Mouse (Mus musculus) thymus, postnatal 4 days (tissue): ENCODE measurements around the gene Olfr1183.
"Not testable (repeated sequence)": the region's sequence is repeated elsewhere in the genome, so short reads cannot be mapped to it uniquely, and the experiment has no call there.

Experiments used
- DNase-seq: peaks from one replicate; pipeline ENCODE4 v3.0.0; 2021

The Olfr1183 gene

GRCm38 (mm10) chr2:88454567-88454966 is at the start of gene Olfr1183:
Gene Olfr1183, plus strand, starts transcription at chr2:88454867.
- not testable (repeated sequence) for DNase-seq

DNA sequence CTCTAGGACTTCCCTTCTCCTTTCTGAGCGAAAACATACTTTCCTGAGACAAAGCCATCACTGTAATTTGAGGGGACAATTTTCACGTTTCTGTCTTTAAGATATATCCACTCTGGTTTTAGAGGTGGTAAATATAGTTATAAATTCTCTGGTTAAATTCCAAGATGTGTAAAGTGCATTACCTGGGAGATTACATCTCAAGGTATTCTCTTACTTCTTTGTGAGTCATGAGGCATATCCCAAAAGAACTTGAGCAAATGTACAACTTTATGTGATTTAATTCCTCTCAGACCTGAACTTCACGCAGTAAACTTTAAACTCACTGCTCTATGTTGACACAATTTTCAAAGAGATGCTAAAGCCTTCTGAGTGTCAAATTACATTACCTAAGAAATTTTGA is 48.3 kb upstream of the Olfr1183 start, which contains the start of gene Olfr1179:
Gene Olfr1179, minus strand, starts transcription at position 101 of the 400 bp plus-strand sequence.
- no peak for DNase-seq

DNA sequence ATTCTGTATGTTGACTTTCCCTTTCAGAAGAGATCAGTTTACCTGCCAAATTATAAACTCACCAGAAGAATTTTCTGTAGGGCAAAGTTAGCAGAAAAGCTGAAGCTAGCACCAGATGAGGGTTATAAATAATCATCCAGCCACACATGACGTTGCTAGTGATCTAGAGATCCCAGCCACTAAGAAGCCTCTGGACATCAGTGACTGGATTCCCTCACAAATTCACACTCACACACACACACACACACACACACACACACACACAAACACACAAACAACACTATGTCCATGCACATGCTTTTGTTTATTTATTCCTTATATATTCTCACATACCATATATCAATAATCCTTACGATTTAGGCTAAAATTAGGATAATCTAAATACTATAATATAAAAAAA is 35.6 kb upstream of the Olfr1183 start, which contains the start of gene Olfr1180:
Gene Olfr1180, minus strand, starts transcription at position 101 of the 400 bp plus-strand sequence.
- DNase-seq: no peak

DNA sequence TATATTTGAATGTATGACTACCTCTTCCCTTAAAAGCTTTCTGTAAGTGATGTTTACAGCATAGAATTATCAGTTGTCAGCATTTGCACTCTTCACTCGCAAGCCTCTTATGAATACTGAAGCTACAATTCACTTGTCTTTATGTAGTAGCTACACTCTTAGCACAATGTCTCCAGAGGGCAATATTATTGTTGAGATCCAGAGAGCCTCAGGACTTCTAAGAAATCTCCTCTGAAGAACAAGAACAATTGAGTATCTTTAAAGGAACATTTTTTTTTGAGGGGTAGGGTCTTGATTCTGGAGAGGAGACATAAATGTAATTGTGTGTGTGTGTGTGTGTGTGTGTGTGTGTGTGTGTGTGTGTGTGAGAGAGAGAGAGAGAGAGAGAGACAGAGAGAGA is 28.6 kb upstream of the Olfr1183 start, which contains the start of gene Olfr1181:
Gene Olfr1181, minus strand, starts transcription at position 101 of the 400 bp plus-strand sequence.
- DNase-seq: no peak

- no peak for DNase-seq
Observed at GRCm38 (mm10) chr2:88449031-88449430, 5.6 kb upstream of the Olfr1183 start, which contains the start of gene Gm13757. Gene Gm13757, minus strand, starts transcription at chr2:88449131.

DNA sequence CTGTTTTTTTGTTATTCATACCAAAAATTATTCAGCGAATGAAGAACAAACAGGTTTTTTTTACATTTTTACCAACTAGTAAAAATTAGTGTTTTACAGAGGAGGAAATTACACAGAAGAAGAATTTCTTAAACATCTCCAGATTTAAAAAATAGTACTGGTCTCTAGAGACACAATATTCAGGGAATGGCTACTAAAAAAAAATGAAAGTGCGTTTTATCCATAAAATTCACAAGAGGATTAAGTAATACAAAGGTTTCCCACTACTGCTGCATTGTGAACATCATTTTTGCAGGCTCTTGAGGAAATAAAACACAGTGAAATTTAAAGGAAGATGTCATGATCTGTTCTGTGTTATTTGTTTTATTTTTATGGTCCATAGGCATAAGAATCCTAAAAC is 28.6 kb downstream of the Olfr1183 start, which contains the start of gene Olfr1184:
Gene Olfr1184, plus strand, starts transcription at position 301 of the 400 bp plus-strand sequence.
- no peak for DNase-seq

- DNase-seq: no peak
Observed at GRCm38 (mm10) chr2:88493020-88493419, 38.4 kb downstream of the Olfr1183 start, which contains the start of gene Olfr1185-ps1. Gene Olfr1185-ps1, plus strand, starts transcription at chr2:88493320.

DNA sequence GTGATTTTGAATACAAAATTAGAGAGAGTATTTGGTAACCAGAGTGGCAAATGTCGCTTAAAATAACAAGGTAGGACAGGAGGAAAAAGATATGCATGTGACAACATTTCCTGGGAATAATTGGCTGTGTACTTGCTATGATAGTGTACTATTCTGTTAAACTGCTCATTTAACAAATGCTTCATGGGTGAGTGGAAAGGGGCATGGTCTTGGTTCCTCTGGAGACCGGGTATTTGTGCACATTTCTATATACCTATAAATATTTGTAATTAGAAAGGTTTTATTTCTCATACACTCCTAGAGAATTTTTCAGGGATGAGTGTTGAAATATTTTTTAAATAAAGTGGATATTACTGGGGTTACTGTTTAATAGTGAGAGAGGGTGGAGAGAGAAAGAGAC is 63.6 kb downstream of the Olfr1183 start, which contains the start of gene Olfr1186:
Gene Olfr1186, plus strand, starts transcription at position 301 of the 400 bp plus-strand sequence.
- no peak for DNase-seq
